Mouse (Mus musculus): Measurements from ENCODE around the gene Btg1. TPM values are rescaled to one million over a fixed set of nuclear protein-coding genes. Genes with fewer than 3 reads are reported as not detected.
A peak's percentile ranks its signal among the peaks of the same experiment; 100 is the strongest.

Btg1 gene
- total RNA-seq, 2 experiments from 2014 or later, result 19.0 to 31.1 TPM

- ATAC-seq (replicated peaks; ENCODE audit: poor library complexity, severe bottlenecking), result no peak
These were observed 7.2 kb upstream of the Btg1 start for GRCm38 (mm10) chr10:96609356-96610345.

GRCm38 (mm10) chr10:96616001-96616708 is 651 bp upstream of the Btg1 start:
- ATAC-seq (replicated peaks; ENCODE audit: poor library complexity, severe bottlenecking), result no peak

GRCm38 (mm10) chr10:96617221-96617950 is 580 bp downstream of the Btg1 start:
- no peak for ATAC-seq (replicated peaks; ENCODE audit: poor library complexity, severe bottlenecking)

- ATAC-seq (replicated peaks; ENCODE audit: poor library complexity, severe bottlenecking), result peak; percentile 28
These were observed 1.3 kb downstream of the Btg1 start for GRCm38 (mm10) chr10:96617951-96618575.

- ATAC-seq (replicated peaks; ENCODE audit: poor library complexity, severe bottlenecking), result no peak
These were observed 3.4 kb downstream of the Btg1 start for GRCm38 (mm10) chr10:96619951-96620889.

- no peak for ATAC-seq (replicated peaks; ENCODE audit: poor library complexity, severe bottlenecking)
These were observed 4.1 kb downstream of the Btg1 start for GRCm38 (mm10) chr10:96620890-96621271.

GRCm38 (mm10) chr10:96621361-96621945 is 4.6 kb downstream of the Btg1 start:
- ATAC-seq (replicated peaks; ENCODE audit: poor library complexity, severe bottlenecking), result no peak

GRCm38 (mm10) chr10:96621980-96622645 is 5.3 kb downstream of the Btg1 start:
- ATAC-seq (replicated peaks; ENCODE audit: poor library complexity, severe bottlenecking), result no peak

- no peak for ATAC-seq (replicated peaks; ENCODE audit: poor library complexity, severe bottlenecking)
These were observed 6.2 kb downstream of the Btg1 start for GRCm38 (mm10) chr10:96622761-96623632.

- no peak for ATAC-seq (replicated peaks; ENCODE audit: poor library complexity, severe bottlenecking)
These were observed 6.9 kb downstream of the Btg1 start for GRCm38 (mm10) chr10:96623633-96624195.

GRCm38 (mm10) chr10:96624406-96624805 is 7.6 kb downstream of the Btg1 start:
- ATAC-seq (replicated peaks; ENCODE audit: poor library complexity, severe bottlenecking), result no peak

GRCm38 (mm10) chr10:96625061-96625460 is 8.3 kb downstream of the Btg1 start:
- no peak for ATAC-seq (replicated peaks; ENCODE audit: poor library complexity, severe bottlenecking)

- no peak for ATAC-seq (replicated peaks; ENCODE audit: poor library complexity, severe bottlenecking)
These were observed 8.9 kb downstream of the Btg1 start for GRCm38 (mm10) chr10:96625682-96626081.

- no peak for ATAC-seq (replicated peaks; ENCODE audit: poor library complexity, severe bottlenecking)
These were observed 9.4 kb downstream of the Btg1 start for GRCm38 (mm10) chr10:96626120-96626750.

GRCm38 (mm10) chr10:96627332-96627731 is 10.5 kb downstream of the Btg1 start:
- ATAC-seq (replicated peaks; ENCODE audit: poor library complexity, severe bottlenecking), result no peak

GRCm38 (mm10) chr10:96628100-96628912 is 11.5 kb downstream of the Btg1 start:
- ATAC-seq (replicated peaks; ENCODE audit: poor library complexity, severe bottlenecking), result peak; percentile 26
